Mouse (Mus musculus) adrenal gland, adult 18-20 months (tissue): ENCODE results near the gene Agbl2. TPM values are rescaled to one million over a fixed set of nuclear protein-coding genes. Genes with fewer than 3 reads are reported as not detected.

Experiments
- DNase-seq, 2 experiments: peaks; one replicate each; pipeline ENCODE4 v3.0.0; 2021 to 2022; ENCODE audit warnings: low spot score in 2 of 2
- long read RNA-seq, 2 experiments: library from polyadenylated mRNA; stranded (forward); transcript quantifications; one replicate each; pipeline ENCODE4 v2.0.0; 2021
- total RNA-seq, 2 experiments: library from RNA; stranded (reverse); gene quantifications; 1 replicate in 1 of 2; 2 replicates in 1 of 2; pipeline ENCODE4 v1.2.3; 2021

Agbl2 gene
- 1 to 10 TPM in 1 of 2 experiments, under 1 TPM in 1; 0.93 to 1.1 TPM for total RNA-seq
- long read RNA-seq, experiment 1, partial matches to known transcripts, result 0 of 2 reads
- long read RNA-seq, experiment 1, other reads (novel, unspliced or antisense), result 2 of 2 reads
- long read RNA-seq, experiment 2, partial matches to known transcripts, result 0 of 1 reads
- long read RNA-seq, experiment 2, other reads (novel, unspliced or antisense), result 1 of 1 reads

GRCm38 (mm10) chr2:90782458-90782857, at the start of gene Agbl2:
TSS of gene Agbl2 (plus strand) at chr2:90782727.
- peak in 1 of 2 experiments; percentile 23 for DNase-seq

GRCm38 (mm10) chr2:90735326-90735725, 47.2 kb upstream of the Agbl2 start:
- DNase-seq, result no peak

GRCm38 (mm10) chr2:90738801-90739200, 43.7 kb upstream of the Agbl2 start:
- DNase-seq, result no peak

DNA sequence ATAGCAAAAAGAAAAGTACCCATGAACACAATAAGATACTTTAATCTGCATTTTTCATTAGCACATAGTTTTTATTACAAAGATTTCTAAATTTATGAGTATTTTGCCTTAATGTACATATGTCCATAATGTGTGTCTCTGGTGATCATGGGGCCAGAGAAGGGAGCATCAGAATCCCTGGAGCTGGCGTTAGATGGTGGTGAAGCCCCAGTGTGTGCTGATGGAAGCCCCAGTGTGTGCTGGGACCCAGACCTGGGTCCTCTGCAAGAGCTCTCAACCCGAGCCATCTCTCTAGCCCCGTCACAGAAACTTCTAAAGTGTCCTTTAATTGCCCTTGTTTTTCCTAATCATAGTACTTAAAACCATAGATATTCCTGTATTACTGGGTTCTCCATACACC, 43.2 kb upstream of the Agbl2 start:
- no peak for DNase-seq

GRCm38 (mm10) chr2:90739921-90740320, 42.6 kb upstream of the Agbl2 start:
- no peak for DNase-seq

GRCm38 (mm10) chr2:90744285-90745052, 38.1 kb upstream of the Agbl2 start:
- peak in 1 of 2 experiments; percentile 14 for DNase-seq

DNA sequence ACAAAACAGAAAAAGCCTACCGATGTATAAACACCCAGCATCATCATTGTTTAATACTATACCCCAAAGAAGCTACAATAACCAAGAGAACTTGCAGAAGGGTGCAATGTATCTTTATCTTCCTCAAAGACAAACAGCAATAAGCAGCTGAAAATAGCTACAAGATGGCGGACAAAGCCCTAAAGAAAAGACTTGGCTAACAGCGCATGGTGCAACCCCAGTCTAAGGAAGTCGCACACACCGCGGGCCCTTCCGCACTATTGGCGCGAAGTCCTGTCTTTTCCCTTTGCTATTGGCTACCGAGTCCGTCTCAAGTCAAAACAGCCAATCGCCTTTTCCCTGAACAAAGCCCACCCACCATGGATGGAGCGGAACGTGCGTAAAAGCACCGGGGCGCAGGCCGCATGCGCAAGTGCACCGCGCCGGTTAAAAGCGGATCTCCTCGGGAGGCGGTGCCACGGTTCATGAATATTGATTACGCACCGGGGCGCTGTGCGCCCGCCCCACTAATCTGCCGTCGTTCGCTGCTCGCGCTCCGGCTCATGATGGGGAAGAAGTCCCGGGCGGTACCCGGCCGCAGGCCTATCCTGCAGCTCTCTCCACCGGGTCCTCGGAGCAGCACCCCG, 37.4 kb upstream of the Agbl2 start, which contains the start of gene Fnbp4:
Fnbp4 (plus strand) TSS at position 318 of the 626 bp plus-strand sequence.
- peak; percentile 91 for DNase-seq

- peak; percentile 58 for DNase-seq
Observed at GRCm38 (mm10) chr2:90745740-90746537, 36.6 kb upstream of the Agbl2 start.

- no peak for DNase-seq
Observed at GRCm38 (mm10) chr2:90746538-90746865, 36.0 kb upstream of the Agbl2 start.

GRCm38 (mm10) chr2:90747131-90747530, 35.4 kb upstream of the Agbl2 start:
- no peak for DNase-seq

GRCm38 (mm10) chr2:90749676-90750459, 32.7 kb upstream of the Agbl2 start:
- DNase-seq, result no peak

DNA sequence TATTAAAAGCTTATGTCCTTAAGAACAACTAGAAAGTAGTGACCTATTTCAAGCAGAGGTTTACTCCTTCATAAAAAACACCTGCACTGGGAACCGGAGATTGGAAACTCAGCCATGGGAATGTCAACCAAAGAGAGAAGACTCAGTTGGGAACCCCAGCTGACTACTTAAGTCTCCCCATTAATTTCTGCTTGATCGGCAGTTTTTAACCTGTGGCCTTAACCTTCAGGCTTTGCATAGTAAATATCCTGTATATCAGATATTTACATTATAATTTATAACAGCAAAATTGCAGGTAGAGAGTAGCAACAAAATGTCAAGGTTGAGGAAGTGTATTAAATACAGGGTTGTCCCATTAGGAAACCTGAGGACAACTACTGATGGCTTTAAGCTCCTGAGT, 29.0 kb upstream of the Agbl2 start:
- no peak for DNase-seq

- no peak for DNase-seq
Observed at GRCm38 (mm10) chr2:90754188-90754587, 28.3 kb upstream of the Agbl2 start.

DNA sequence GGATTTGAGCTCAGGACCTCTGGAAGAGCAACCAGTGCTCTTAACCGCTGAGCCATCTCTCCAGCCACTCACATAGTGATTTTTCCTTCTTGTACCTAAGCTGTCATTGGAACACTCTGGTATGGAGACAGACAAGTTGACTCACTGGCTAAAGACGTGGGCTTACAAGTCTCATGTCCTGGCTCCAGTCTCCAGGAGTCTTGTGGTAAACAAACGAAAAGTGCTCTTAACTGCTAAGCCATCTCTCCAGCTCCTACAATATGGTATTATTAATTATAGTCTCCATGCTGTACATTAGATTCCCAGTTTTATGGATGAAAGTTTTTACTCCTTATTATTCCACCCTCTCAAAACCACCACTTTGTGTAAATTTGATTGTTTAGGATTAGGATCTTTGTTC, 17.4 kb upstream of the Agbl2 start:
- DNase-seq, result no peak

GRCm38 (mm10) chr2:90781323-90781722, 1.2 kb upstream of the Agbl2 start:
- DNase-seq, result no peak

- no peak for DNase-seq
Observed at GRCm38 (mm10) chr2:90781938-90782337, 589 bp upstream of the Agbl2 start.

- peak; percentile 33 to 39 for DNase-seq
Observed at GRCm38 (mm10) chr2:90782901-90783486, 467 bp downstream of the Agbl2 start.

DNA sequence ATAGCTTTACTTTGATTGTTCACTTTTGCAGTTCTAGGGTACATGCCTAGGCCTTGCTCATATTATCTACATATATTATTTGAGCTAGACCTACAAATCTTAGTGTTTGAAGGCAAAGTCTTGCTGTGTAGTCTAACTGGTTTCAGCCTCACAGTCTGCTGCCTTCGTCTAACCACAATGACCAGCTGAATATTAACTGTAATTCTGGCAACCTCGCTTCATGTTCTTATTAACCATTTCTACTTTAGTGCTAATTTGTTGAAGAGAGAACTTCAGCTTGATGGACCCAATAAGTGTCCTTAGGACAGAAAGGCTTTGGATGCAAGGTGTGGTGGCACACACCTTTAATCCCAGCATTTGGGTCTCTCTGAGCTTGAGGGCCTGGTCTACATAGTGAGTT, 5.6 kb downstream of the Agbl2 start:
- no peak for DNase-seq

DNA sequence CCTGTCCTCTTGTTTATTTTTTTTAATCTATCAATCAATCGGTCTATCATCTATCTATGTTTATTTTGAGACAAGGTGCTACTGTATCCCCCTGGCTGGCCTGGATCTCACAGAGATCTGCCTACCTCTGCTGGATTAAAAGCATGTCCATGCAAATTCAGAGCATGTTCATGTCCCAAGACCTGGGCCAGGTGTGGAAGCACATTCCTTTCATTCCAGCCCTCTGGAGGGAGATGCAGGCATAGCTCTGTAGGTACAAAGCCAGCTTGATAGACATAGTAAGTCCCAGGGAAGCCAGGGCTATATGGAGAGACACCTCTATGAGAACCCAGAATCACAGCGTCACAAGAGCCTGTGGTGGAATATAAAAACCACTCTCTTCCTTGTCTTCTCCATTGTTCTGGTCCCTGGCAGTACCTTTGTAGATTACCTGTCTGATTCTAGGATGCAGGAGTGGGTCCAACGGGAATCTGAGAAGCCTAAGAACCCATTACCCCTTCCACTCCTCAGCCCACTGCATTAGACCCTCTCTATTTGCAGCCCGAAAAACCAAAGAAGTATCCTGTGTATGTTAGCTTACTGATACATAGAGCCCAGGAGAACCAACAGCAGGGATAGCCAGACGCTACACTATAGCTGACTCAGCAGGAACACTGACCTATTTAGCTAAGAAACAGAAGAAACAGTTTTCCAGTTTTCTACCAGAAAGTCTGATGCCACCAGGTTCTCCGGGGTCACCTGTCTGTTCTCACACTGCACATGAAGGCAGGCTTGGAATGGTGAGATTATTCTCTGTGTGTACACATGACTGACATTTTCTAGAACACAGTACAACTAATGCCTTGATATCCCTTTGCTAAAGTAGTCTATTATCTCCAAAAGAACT, 26.0 kb downstream of the Agbl2 start:
- DNase-seq, result no peak
